Mouse (Mus musculus) CH12.LX (cell line): Measurements from ENCODE around the gene 1600014C23Rik. TPM values are rescaled to one million over a fixed set of nuclear protein-coding genes. Genes with fewer than 3 reads are reported as not detected.
A peak's percentile ranks its signal among the peaks of the same experiment; 100 is the strongest.

ENCODE experiments used
- DNase-seq: peaks from one replicate; pipeline ENCODE4 v3.0.0-alpha.2; 2013; ENCODE audit errors: extremely low read depth
- H3K27ac ChIP-seq: 2 replicates; pipeline ENCODE4 v1.5.1; 2012; ENCODE audit warnings: low read depth, mild to moderate bottlenecking, control low read depth, moderate library complexity; ENCODE audit not compliant: insufficient read depth
- H3K27me3 ChIP-seq: replicated peaks from 2 replicates; pipeline ENCODE3; 2012; ENCODE audit warnings: inconsistent platforms
- H3K36me3 ChIP-seq, 2 experiments: replicated peaks in 1 of 2; 2 replicates each; pipeline versions ENCODE3 to v1.6.1; 2012; ENCODE audit warnings: inconsistent platforms in 1 of 2, low read length in 1 of 2, mild to moderate bottlenecking in 1 of 2, mixed read lengths in 1 of 2, moderate library complexity in 1 of 2; ENCODE audit not compliant: control insufficient read depth in 1 of 2, insufficient read depth in 1 of 2
- H3K4me1 ChIP-seq, 2 experiments: 2 replicates each; pipeline ENCODE4 v1.6.1; 2012; ENCODE audit warnings: inconsistent platforms in 1 of 2, moderate library complexity in 1 of 2; ENCODE audit not compliant: insufficient read depth in 2 of 2, control insufficient read depth in 1 of 2
- H3K4me2 ChIP-seq: 2 replicates; pipeline ENCODE4 v1.6.1; 2012; ENCODE audit warnings: low read depth, mild to moderate bottlenecking, control low read depth; ENCODE audit not compliant: poor library complexity, insufficient read depth, severe bottlenecking
- H3K4me3 ChIP-seq, 3 experiments: fragments of 150-350 bp in 1 of 3; sonication (generic) in 1 of 3; replicated peaks in 1 of 3; 2 replicates each; pipeline versions ENCODE3 to v1.5.1; 2011 to 2012; ENCODE audit warnings: low read depth in 2 of 3, low read length in 2 of 3, mild to moderate bottlenecking in 2 of 3, moderate library complexity in 2 of 3, control low read depth in 1 of 3, improper control_type of control experiment in 1 of 3, inconsistent platforms in 1 of 3, mixed read lengths in 1 of 3; ENCODE audit not compliant: poor library complexity in 1 of 3
- H3K79me2 ChIP-seq: replicated peaks from 2 replicates; pipeline ENCODE4 v1.6.1; 2012; ENCODE audit warnings: mild to moderate bottlenecking, moderate library complexity; ENCODE audit not compliant: control insufficient read depth, poor library complexity, insufficient read depth, severe bottlenecking; ENCODE audit errors: extremely low read depth
- H3K9ac ChIP-seq: 2 replicates; pipeline ENCODE4 v1.6.1; 2012; ENCODE audit warnings: low read depth, mild to moderate bottlenecking, control low read depth, moderate library complexity; ENCODE audit not compliant: insufficient read depth
- H3K9me3 ChIP-seq: replicated peaks from 2 replicates; pipeline ENCODE3; 2012; ENCODE audit warnings: low read length, inconsistent platforms, mixed read lengths
- BHLHE40 ChIP-seq: IDR thresholded peaks from 2 replicates; pipeline ENCODE4 v1.6.1; 2011; ENCODE audit warnings: mild to moderate bottlenecking, low read depth, low read length, improper control_type of control experiment
- E2F4 ChIP-seq: IDR thresholded peaks from 2 replicates; pipeline ENCODE4 v1.6.1; 2011; ENCODE audit warnings: low read depth, low read length, improper control_type of control experiment; ENCODE audit not compliant: insufficient replicate concordance
- ELF1 ChIP-seq: IDR thresholded peaks from 2 replicates; pipeline ENCODE4 v1.6.1; 2014; ENCODE audit warnings: low read depth, mild to moderate bottlenecking, inconsistent platforms, low read length, improper control_type of control experiment
- EP300 ChIP-seq: IDR thresholded peaks from 2 replicates; pipeline ENCODE4 v1.6.1; 2011; ENCODE audit warnings: low read length, improper control_type of control experiment
- ETS1 ChIP-seq: conservative IDR thresholded peaks from 2 replicates; pipeline ENCODE4 v1.6.1; 2012; ENCODE audit warnings: low read depth, mild to moderate bottlenecking, inconsistent platforms, low read length, improper control_type of control experiment, moderate library complexity
- GABPA ChIP-seq: IDR thresholded peaks from 2 replicates; pipeline ENCODE4 v1.6.1; 2012; ENCODE audit warnings: low read depth, low read length, improper control_type of control experiment, inconsistent platforms; ENCODE audit not compliant: insufficient replicate concordance
- IRF4 ChIP-seq: IDR thresholded peaks from 2 replicates; pipeline ENCODE4 v1.6.1; 2014; ENCODE audit warnings: low read depth, mild to moderate bottlenecking, inconsistent platforms, low read length, improper control_type of control experiment
- MAZ ChIP-seq: IDR thresholded peaks from 2 replicates; pipeline ENCODE4 v1.6.1; 2012; ENCODE audit warnings: low read depth, mild to moderate bottlenecking, inconsistent platforms, low read length, improper control_type of control experiment, moderate library complexity
- MEF2A ChIP-seq: IDR thresholded peaks from 2 replicates; pipeline ENCODE4 v1.6.1; 2014; ENCODE audit warnings: low read depth, mild to moderate bottlenecking, inconsistent platforms, low read length, improper control_type of control experiment, borderline replicate concordance
- NELFE ChIP-seq: IDR thresholded peaks from 2 replicates; pipeline ENCODE4 v1.6.1; 2011; ENCODE audit warnings: low read depth, low read length, improper control_type of control experiment
- RCOR1 ChIP-seq: conservative IDR thresholded peaks from 2 replicates; pipeline ENCODE4 v1.6.1; 2012; ENCODE audit warnings: low read depth, mild to moderate bottlenecking, inconsistent platforms, low read length, improper control_type of control experiment
- TBP ChIP-seq: conservative IDR thresholded peaks from 2 replicates; pipeline ENCODE4 v1.6.1; 2011; ENCODE audit warnings: low read depth, low read length, improper control_type of control experiment
- TCF12 ChIP-seq: IDR thresholded peaks from 2 replicates; pipeline ENCODE4 v1.6.1; 2014; ENCODE audit warnings: low read depth, mild to moderate bottlenecking, inconsistent platforms, low read length, improper control_type of control experiment
- USF1 ChIP-seq: IDR thresholded peaks from 2 replicates; pipeline ENCODE4 v1.6.1; 2014; ENCODE audit warnings: low read depth, mild to moderate bottlenecking, inconsistent platforms, low read length, improper control_type of control experiment
- ZC3H11A ChIP-seq: IDR thresholded peaks from 2 replicates; pipeline ENCODE4 v1.6.1; 2012; ENCODE audit warnings: low read depth, mild to moderate bottlenecking, inconsistent platforms, low read length, improper control_type of control experiment
- ZNF384 ChIP-seq: IDR thresholded peaks from 2 replicates; pipeline ENCODE4 v1.6.1; 2012; ENCODE audit warnings: low read depth, low read length, improper control_type of control experiment, inconsistent platforms
- dilution Hi-C: fragments of 300-500 bp; cut with MboI; formaldehyde crosslinking; loops from 2 replicates; pipeline ENCODE4 v1.14.3; 2020; ENCODE audit warnings: low sequenced_read_pairs; ENCODE audit not compliant: extremely low pct_unique_long_range_greater_than_20kb, extremely low pct_ligation_motif_present
- in situ Hi-C: fragments of 300-500 bp; cut with MboI; formaldehyde crosslinking; loops from 3 replicates; pipeline ENCODE4 v1.14.3; 2019; ENCODE audit warnings: low sequenced_read_pairs, low pct_ligation_motif_present, low pct_unique_long_range_greater_than_20kb, mixed read lengths
- polyA plus RNA-seq: library from polyadenylated mRNA; unstranded; fragments of >175 nt; gene quantifications from 2 replicates; pipeline ENCODE4 v1.2.1, GENCODE M21; 2012; ENCODE audit warnings: low read depth; ENCODE audit not compliant: insufficient read length
- total RNA-seq, 2 experiments: library from RNA; depleted of rRNA; stranded (reverse); fragments of 300-350 nt in 1 of 2; fragments of >200 nt in 1 of 2; gene quantifications; 2 replicates each; pipeline ENCODE4 v1.2.3; 2012 to 2014

1600014C23Rik gene
- total and polyA plus RNA-seq, 3 experiments = 0.38 TPM; not detected in 2

- Histone ChIP-seq H3K9ac (no peak overlapping the region), H3K9me3 (peaks cover 10% of the 10 kb centered on the region), H3K4me3 (peak overlapping the region in 1 of 3 experiments; percentile 9), H3K27ac (peak overlapping the region; percentile 23; the same call in 1 of the 2 replicates), H3K36me3 (no peaks in the 10 kb centered on the region), H3K4me1 (peaks cover 14 to 19% of the 10 kb centered on the region in 2 experiments), H3K4me2 (peak overlapping the region; percentile 26; the same call in 1 of the 2 replicates), H3K79me2 (no peaks in the 10 kb centered on the region), H3K27me3 (peaks cover 75% of the 10 kb centered on the region)
- dilution Hi-C loops (no loop called here), in situ Hi-C loops (no loop called here)
- DNase-seq = no peak
- TF ChIP-seq IRF4 (peak; percentile 81), MAZ (no peak), BHLHE40 (peak; percentile 51; the same call in 1 of the 2 replicates), ELF1 (peak; percentile 20; the same call in 1 of the 2 replicates), TBP (no peak), TCF12 (peak; percentile 98), ZC3H11A (no peak), NELFE (no peak), EP300 (peak; percentile 32; the same call in 1 of the 2 replicates), USF1 (no peak), MEF2A (peak; percentile 51; the same call in 1 of the 2 replicates), E2F4 (no peak), ETS1 (peak; percentile 44; the same call in 1 of the 2 replicates)
Observed at GRCm38 (mm10) chr17:45752053-45752452, 18.4 kb upstream of the 1600014C23Rik start.

- H3K4me3 ChIP-seq = no peak overlapping the region
- dilution Hi-C loops = no loop called here
- peaks cover 21 to 24% of the 10 kb centered on the region in 2 experiments for H3K4me1 ChIP-seq
Observed at GRCm38 (mm10) chr17:45751359-45751758, 17.7 kb upstream of the 1600014C23Rik start.

More at GRCm38 (mm10) chr17:45751359-45751758, 17.7 kb upstream of the 1600014C23Rik start:
- Histone ChIP-seq H3K79me2 (no peaks in the 10 kb centered on the region), H3K27ac (no peak overlapping the region), H3K9me3 (peaks cover 10% of the 10 kb centered on the region), H3K4me2 (no peak overlapping the region), H3K27me3 (peaks cover 75% of the 10 kb centered on the region), H3K9ac (no peak overlapping the region), H3K36me3 (no peaks in the 10 kb centered on the region)
- no peak for TF ChIP-seq NELFE
- TF ChIP-seq ZNF384 = peak; percentile 66
- TF ChIP-seq E2F4 = no peak
- TF ChIP-seq RCOR1 = no peak
- TF ChIP-seq GABPA = no peak
- no peak for DNase-seq
- in situ Hi-C loops = no loop called here
